Mouse (Mus musculus) activated CD4-positive, CD25-positive, alpha-beta regulatory T cell, adult 4 months (primary cell): ENCODE measurements around the gene Lrrc45. TPM values are rescaled to one million over a fixed set of nuclear protein-coding genes. Genes with fewer than 3 reads are reported as not detected.

Experiments used
- polyA plus RNA-seq, 2 experiments: library from polyadenylated mRNA; unstranded; fragments of 100-300 nt; shearing (Covaris generic); gene quantifications; one replicate each; pipeline ENCODE4 v1.2.1; 2017

Gene Lrrc45
- polyA plus RNA-seq, 2 experiments from 2014 or later: 19.7 to 24.1 TPM

Other genes with a start within 250 kb of the Lrrc45 start
- 10 to 100 TPM; 24.4 to 30.8 TPM for gene Arl16, start 246.3 kb upstream of the Lrrc45 start, polyA plus RNA-seq
- gene Mrpl12, start 229.3 kb upstream of the Lrrc45 start, polyA plus RNA-seq: 10 to 100 TPM; 73.5 to 74.7 TPM
- gene Slc25a10, start 222.1 kb upstream of the Lrrc45 start, polyA plus RNA-seq: 10 to 100 TPM in 1 of 2 experiments, 1 to 10 TPM in 1; 9.7 to 12.3 TPM
- not detected for gene Gcgr, start 183.2 kb upstream of the Lrrc45 start, polyA plus RNA-seq
- gene Mcrip1, start 164.2 kb upstream of the Lrrc45 start, polyA plus RNA-seq: 100 to 1,000 TPM; 121 to 128 TPM
- not detected for gene Ppp1r27, start 162.8 kb upstream of the Lrrc45 start, polyA plus RNA-seq
- 100 to 1,000 TPM; 140 to 160 TPM for gene P4hb, start 140.7 kb upstream of the Lrrc45 start, polyA plus RNA-seq
- 100 to 1,000 TPM; 601 to 860 TPM for gene Arhgdia, start 132.3 kb upstream of the Lrrc45 start, polyA plus RNA-seq
- gene Alyref, start 115.6 kb upstream of the Lrrc45 start, polyA plus RNA-seq: 10 to 100 TPM; 18.9 to 51.6 TPM
- gene Anapc11, start 115.5 kb upstream of the Lrrc45 start, polyA plus RNA-seq: 100 to 1,000 TPM; 112 to 117 TPM
- gene Npb, start 105.4 kb upstream of the Lrrc45 start, polyA plus RNA-seq: not detected
- gene Pcyt2, start 96.0 kb upstream of the Lrrc45 start, polyA plus RNA-seq: 100 to 1,000 TPM in 1 of 2 experiments, 10 to 100 TPM in 1; 84.5 to 112 TPM
- gene Sirt7, start 88.7 kb upstream of the Lrrc45 start, polyA plus RNA-seq: 10 to 100 TPM; 50.8 to 61.8 TPM
- gene Mafg, start 80.3 kb upstream of the Lrrc45 start, polyA plus RNA-seq: 10 to 100 TPM; 10.7 to 14.3 TPM
- under 1 TPM in 1 of 2 experiments, not detected in 1; 0.48 TPM for gene Pycr1, start 70.2 kb upstream of the Lrrc45 start, polyA plus RNA-seq
- not detected for gene Myadml2, start 65.8 kb upstream of the Lrrc45 start, polyA plus RNA-seq
- not detected for gene Notum, start 52.8 kb upstream of the Lrrc45 start, polyA plus RNA-seq
- gene Aspscr1, start 41.0 kb upstream of the Lrrc45 start, polyA plus RNA-seq: 100 to 1,000 TPM in 1 of 2 experiments, 10 to 100 TPM in 1; 78.1 to 110 TPM
- 100 to 1,000 TPM; 163 to 165 TPM for gene Cenpx, start 187 bp upstream of the Lrrc45 start, polyA plus RNA-seq
- not detected for gene Rac3, start 7.5 kb downstream of the Lrrc45 start, polyA plus RNA-seq
- 10 to 100 TPM; 17.0 to 20.9 TPM for gene Dcxr, start 13.4 kb downstream of the Lrrc45 start, polyA plus RNA-seq
- not detected for gene Cbr2, start 18.2 kb downstream of the Lrrc45 start, polyA plus RNA-seq
- gene Hmga1b, start 48.9 kb downstream of the Lrrc45 start, polyA plus RNA-seq: 10 to 100 TPM; 35.6 to 69.1 TPM
- gene Rfng, start 70.3 kb downstream of the Lrrc45 start, polyA plus RNA-seq: 1 to 10 TPM; 3.5 to 4.9 TPM
- gene Gps1, start 70.3 kb downstream of the Lrrc45 start, polyA plus RNA-seq: 100 to 1,000 TPM; 118 to 137 TPM
- 10 to 100 TPM; 30.9 to 31.9 TPM for gene Dus1l, start 82.5 kb downstream of the Lrrc45 start, polyA plus RNA-seq
- 10 to 100 TPM; 28.8 to 40.3 TPM for gene Fasn, start 110.6 kb downstream of the Lrrc45 start, polyA plus RNA-seq
- under 1 TPM; 0.41 to 0.46 TPM for gene Ccdc57, start 218.9 kb downstream of the Lrrc45 start, polyA plus RNA-seq
- gene Slc16a3, start 234.6 kb downstream of the Lrrc45 start, polyA plus RNA-seq: 1 to 10 TPM; 3.8 to 4.0 TPM